1 mouse cellular context compared by ENCODE assay signal in the genomic region with DNA sequence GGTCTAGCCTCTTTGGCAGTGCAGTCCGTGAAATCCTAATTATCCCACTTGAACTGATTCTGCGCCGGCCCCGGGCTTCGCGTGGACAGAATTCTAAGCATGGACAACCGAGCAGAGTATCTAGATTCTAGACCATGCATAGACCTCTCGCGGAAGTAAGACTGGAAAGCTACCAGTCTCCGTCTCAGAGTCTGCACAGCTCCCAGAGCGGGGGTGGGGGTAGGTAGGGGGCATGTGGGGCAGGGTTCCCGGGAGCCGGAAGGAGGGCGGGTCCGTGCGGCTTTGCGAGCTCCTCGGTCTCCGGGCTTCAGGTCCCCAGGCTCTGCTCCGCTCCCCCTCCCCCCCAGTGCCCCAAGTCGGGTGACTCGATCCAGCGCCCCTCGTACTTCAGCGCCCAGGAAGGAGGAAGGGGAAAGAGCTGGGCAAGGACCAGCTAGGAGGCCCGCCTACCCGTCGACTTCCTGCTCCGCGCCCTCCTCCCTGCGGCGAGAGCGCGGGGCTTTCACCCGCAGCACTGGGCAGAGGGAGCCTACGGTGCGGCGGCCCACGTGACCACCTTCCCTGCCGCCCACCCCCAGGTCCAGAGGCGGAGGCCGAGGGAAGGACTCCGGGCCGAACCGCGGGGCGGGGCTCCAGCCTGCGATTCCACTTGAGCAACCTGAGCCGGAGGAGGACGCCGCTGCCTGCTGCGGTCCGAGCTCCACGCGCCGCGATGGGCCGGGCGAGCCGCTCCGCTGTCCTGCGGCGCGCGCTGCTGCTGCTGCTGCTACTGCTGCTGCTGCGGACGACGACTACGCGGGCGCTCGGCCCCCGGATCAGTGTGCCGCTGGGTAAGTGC.
TF ChIP-seq lines count a peak whose summit lies in the region.

No protein-coding gene starts in this region.

TF ChIP-seq in MEL, 35 proteins besides CTCF, POLR2A, EP300 and RAD21 (continued from another document):
- TF ChIP-seq MYB (IDR thresholded peaks at IDR 0.05; ENCODE audit: low read depth, low read length) (no peak), ETS1 (IDR thresholded peaks at IDR 0.05; ENCODE audit: low read depth, low read length) (no peak), SMC3 (IDR thresholded peaks at IDR 0.05; ENCODE audit: low read depth, low read length) (no peak), NRF1 (IDR thresholded peaks at IDR 0.05; ENCODE audit: insufficient read depth, low read depth, low read length, poor library complexity, severe bottlenecking) (no peak), GATA1 (IDR thresholded peaks at IDR 0.05; ENCODE audit: low read depth, low read length) (no peak), TBP (IDR thresholded peaks at IDR 0.05; ENCODE audit: low read depth, low read length) (0 out of 2 replicates have a peak, but pooled peaks have one; percentile 30), RCOR1 (IDR thresholded peaks at IDR 0.05; ENCODE audit: low read depth, low read length) (no peak)
TF ChIP-seq in MEL: peak in this region for 16.
